Mouse (Mus musculus) kidney, adult 9 months (tissue): ENCODE data around the gene Zfp362.

Experiments used
- DNase-seq: peaks from one replicate; pipeline ENCODE4 v3.0.0; 2022

The Zfp362 gene

DNA sequence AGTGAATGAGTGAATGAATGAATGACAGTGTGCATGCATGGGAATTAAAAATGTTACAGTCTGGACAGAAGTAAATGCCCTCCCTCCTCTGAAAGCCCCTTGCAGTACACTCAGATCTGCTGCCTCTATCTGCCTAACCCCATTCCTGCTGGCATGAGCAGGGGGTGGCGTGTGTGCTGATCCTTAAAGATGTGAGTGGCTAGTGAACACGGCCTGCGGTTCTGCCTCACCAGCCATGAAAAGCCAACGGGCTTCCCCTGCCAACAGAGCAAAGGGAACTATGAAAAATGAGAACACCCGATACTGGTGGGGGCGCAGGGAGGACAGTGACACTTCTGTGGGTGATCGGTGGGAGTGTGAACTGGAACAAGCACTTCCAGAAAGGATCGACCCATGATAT lies 9.1 kb downstream of the Zfp362 start:
- peak; percentile 40 for DNase-seq

DNA sequence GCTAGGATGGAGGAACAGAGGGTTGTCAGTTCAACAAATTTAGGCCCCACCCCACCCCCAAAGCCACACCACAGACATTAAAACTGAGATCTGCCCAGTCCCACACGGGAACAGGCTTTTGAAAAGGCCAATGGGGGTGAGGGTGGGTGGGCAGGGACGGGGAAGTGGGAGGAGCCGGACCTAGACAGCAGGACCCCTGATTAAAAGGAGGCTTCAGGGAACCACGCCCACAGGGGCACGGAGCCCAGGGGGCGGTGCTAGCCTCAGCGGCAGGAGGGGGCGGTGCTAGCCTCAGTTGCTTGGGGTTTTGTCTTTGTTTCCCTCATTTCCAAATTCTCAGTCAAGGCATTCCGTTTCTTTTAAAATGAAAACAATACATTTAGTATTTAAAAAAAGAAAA lies 10.2 kb downstream of the Zfp362 start:
- no peak for DNase-seq

DNA sequence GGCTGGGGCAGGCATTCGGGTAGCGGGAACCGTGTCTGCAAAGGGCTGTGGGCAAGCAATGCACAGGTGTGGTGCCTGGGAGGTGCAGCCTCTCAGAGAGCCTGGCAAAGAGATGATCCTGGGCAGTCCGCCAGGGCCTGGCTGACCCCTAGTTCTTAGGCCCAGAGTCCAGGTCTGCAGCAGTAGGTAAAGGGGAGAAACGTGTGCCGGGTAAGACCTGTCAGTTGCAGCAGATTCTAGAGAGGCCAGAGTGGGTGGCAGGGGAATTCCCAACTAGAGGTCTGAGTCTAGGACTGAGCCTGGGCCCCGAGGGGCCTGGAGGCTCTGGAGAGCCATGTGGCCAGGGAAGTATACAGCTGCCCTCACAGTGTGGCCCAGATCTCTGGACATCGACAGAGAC lies 11.6 kb downstream of the Zfp362 start:
- DNase-seq, result peak; percentile 95

DNA sequence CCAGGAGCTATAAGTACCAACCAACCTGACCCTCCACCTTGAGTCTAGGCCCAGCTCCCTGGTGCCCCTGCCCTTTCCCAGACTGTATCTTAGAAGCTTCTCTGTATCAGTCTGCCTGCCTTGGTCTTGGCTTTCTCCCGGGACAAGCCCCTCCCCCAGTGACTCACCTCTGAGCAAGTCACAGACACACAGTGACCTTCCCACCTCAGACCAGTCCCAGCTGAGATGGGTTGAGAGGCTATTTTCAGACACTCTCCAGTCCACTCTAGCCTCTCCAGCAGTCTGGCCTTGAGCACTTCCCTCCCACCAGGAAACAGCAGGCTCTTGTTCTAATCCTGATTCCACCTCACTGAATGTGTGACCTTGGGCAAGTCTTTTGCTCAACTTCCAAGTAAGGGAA lies 12.1 kb downstream of the Zfp362 start:
- DNase-seq, result no peak

DNA sequence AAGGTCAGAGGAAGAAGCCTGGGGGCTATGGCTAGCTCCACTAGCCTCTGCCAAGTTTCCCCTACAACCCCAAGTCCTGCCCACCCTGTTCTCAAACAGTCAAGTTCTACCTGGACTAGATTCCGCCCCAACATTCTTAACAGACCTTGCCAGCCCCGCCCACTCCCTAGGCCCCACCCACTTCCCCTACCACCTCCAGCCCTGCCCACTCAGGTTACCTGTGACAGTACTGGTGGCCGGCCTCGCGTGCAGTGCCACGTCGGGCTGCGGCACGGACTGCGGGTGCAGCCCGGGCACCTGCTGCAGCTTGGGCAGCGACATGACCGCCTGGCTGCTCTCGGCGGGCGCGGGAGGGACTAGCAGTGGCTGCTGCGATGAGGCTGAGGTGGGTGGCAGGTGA lies 16.2 kb downstream of the Zfp362 start:
- DNase-seq, result peak; percentile 57

DNA sequence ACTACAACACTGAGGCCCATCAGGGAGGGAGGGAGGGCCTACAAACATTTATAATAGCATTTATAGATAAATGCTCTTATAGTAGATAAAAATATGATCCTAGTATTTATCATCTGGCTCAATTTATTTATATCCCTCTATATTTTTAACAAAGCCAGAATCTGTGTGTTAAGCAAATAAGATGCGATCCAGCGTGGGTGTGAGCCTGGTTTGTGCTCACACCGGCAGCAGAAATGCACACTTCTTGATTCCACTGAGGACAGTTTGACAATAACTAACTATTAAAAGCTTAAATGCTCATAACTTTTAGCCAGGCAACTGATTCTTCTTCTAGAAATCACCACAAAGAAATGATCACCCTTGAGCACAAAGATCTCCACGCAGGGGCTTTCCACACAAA lies 17.7 kb downstream of the Zfp362 start:
- DNase-seq, result no peak

DNA sequence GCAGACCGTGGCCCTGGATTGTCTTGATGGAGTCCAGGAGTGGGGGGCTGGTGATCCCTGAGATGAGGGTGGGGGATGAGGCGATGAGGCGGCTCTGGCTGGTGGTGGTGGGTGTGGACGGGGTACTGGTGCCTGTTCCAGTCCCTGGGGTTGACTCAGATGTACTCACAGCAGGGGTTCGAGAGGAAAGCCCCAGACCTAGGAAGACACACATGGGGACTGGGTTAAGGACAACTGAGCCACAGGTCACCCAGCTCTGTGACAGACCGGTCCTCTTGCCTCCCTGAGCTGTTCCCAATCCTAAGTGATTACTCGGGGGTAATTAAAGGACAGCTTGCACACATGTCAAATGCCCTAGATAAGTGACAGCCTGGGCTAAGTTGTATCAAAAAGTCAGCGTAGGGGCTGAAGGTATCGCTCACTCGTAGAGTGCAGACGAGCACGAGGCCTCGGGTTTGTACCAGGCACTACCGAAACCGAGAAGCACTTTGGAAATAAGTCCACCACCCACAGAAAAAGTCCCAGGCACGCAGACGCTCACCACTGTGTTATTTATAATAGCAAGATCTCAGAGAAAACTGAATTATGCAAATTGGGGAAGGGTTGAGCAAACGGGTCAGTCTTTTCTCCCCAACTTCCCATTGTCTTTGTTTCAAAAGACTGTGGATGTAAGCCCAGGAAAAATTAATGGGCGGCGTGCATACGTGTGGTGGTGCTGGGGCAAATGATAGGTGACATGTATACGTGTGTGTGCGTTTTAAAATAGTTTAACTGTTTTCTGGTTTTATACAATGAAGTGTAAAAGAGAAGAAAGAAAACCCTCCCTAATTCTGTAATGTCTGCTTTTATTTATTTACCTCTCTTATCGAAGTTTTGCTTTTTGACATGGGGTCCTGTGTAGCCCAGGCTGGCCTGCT lies 18.6 kb downstream of the Zfp362 start:
- no peak for DNase-seq

DNA sequence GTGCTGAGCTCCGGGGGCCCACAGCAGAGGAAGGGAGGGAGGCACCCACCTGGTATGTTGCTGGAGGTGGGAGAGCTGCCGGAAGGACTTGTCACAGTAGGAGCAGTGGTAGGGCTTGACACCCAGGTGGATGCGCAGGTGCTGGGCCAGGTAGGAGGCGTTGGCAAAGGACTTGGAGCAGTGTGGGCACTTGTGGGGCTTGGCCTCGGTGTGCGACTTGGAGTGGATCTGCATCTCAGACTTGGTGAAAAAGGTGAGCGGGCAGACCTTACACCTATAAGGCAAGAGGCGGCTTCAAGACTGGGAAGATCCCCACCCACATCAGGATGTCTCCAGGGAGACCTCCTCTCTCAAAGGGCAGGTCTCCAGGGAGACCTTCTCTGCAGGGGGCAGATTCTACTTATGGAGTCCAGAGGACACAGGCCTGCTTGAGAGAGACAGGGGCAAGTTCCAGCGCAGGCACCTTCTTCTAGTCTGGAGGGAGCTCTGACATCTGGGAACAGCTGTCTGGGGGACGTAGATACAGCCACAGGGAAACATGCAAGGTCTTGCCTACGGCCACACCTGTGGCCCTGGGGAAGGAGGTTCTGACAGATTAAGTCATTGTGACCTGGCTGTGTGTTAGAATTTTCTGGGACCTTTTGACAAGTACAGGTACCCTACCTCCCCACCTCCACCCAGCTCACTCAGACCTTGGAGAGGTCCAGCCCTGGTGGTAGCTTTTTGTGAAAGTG lies 19.8 kb downstream of the Zfp362 start:
- no peak for DNase-seq

DNA sequence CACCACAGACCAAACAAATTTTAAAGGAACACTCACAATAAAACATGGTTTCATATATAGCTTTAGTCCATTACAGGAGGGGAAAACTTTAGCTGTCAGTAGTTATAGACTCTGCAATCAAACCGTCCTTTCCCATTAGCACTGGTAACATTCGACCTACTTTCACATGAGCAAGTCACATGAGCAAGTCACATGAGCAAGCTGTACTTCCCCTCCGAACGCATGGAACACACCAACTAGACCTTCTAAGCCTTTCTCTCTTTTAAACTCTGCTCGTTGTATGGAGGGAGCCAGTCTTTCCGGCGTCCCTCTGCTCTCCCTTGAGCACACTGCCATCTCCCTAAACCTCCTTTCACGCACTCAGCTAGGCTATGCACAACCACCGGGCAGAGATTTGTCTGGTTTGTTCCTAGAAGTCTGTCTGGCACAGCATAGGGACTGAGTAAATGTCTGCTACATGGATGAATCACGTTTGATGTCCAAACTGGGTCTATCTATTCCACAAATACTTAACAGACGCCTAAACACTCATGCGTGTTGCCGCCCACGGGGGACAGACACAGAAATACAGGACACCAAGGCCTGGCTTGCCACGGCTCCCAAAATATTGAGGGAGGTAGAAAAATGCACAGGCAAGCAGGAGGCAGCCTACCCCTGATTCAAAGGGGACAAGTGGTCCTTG lies 20.8 kb downstream of the Zfp362 start:
- no peak for DNase-seq

DNA sequence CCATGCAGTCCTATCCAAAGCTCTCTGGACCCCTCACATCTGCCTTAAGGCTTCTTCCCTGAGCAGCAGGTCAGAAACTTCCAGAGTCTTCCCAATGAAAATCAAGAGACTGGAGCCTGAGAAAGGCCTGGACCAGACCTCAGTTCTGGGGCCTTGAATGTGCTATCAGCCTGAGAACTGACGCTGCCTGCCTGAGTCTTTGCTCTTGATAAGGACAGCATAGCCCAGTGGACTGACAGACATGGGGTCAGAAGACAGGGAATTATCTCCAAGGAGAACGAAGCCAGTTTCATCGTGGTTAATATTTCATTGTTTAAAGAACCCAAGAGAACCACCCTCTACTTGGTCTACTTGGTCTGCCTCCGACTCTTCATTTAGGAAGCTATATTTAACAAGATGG lies 23.2 kb downstream of the Zfp362 start:
- DNase-seq, result no peak

DNA sequence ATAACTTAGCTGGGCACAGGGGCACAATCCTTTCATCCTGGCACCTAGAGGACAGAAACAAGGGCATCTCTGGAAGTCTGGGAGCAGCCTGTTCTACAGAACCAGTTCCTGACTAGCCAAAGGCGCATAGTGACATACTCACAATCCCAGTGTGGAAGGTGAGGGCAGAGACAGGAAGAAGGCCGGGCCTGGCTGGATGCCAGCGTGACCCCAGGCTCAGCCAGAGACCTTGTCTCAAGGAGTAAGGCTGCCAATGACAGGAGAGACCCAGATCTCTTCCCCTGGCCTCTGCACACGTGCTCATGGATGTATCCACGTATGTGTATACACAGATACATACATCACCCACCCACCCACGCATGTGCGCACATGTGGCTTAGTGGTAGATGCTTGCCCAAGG lies 23.8 kb downstream of the Zfp362 start:
- DNase-seq, result no peak

DNA sequence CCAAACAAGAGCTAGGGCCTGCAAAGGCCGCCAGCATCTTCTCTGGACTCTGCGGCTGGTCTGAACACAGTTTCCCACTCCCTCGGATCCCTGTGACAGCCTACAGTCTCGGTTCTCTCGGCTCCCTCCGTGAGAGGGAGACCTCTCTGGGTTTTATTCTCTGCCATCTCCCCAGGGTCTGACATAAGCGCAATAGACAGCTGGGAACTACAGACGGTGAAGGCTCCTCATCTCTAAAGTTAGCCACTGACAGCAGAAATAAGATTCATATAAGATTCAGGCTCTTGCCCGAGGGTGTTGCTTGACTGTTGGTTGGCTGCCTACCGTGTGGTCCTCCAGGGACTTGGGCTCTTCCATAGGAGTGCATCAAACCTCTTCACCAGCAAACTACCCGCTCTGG lies 28.3 kb downstream of the Zfp362 start:
- DNase-seq, result no peak

DNA sequence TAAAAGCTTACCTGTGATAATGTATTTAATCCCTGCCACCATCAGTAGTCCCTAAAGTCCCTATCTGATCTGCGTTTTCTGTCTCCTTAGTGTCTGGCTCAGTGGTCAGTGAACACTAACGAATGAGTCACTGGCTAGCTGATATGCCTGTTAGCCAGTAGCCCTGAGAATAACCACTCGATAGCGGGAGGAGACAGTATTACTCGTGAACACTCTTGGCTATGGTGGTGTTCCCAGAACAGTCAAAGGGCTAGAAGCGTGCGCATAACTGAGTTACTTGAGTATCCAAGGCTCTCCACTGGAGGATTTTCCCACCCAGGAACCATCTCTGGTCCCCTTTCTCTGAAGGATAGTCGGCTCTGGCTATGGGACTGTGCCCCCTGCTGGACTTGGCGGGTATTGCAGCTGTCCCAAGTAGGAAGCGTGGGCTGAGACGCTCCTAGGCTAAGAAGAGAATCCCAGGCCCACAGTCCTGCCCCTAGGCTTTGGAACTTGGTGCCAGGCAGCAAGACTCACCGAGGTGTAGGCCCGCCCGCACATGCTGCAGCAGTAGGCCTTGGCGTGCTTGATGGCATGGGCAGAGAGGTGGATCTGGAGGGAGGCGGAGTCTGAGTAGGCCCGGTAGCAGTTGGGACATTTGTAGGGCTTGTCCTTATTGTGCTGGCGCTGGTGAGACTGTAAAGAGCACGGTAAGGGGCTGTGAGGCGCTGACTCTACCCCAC lies 29.1 kb downstream of the Zfp362 start:
- DNase-seq, result peak; percentile 76

DNA sequence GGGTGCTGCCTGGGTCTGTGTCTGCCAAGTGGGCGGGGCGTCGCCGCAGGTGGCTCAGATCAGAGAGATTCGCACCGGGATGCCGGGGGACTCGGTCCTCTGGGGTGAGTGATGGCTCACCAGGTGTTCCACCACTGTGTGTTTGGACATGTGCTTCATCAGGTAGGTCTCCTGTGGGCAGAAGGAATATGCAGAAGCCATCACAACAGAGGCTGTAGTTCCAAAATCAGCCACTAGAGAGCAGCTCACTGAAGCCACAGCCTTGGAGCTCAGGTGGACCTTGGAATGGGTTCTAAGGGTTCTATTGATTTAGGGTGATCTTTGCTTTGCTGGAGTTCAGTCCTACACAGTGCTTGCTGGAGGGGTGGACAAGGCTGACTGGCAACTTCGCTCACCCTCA lies 31.4 kb downstream of the Zfp362 start:
- peak; percentile 76 for DNase-seq

DNA sequence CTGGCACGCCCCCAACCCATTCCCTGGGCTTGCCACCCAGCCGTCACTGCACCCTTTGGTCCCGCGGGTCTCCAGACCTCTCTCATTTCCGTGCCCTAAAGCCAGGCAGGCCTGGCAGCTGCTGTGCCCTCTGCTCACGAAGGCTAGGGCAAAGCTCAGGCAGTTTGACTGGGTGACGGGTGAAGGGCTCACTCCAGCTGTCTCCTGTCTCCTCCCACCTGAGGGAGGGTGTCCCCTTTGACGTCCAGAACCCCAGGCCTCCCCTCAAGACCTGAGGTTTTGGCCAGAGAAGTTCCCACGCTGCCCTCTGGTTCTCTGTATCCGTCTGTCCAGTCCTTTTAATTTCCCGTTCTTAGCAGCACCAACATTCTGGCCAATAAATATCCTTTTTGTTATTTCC lies 32.0 kb downstream of the Zfp362 start:
- no peak for DNase-seq

DNA sequence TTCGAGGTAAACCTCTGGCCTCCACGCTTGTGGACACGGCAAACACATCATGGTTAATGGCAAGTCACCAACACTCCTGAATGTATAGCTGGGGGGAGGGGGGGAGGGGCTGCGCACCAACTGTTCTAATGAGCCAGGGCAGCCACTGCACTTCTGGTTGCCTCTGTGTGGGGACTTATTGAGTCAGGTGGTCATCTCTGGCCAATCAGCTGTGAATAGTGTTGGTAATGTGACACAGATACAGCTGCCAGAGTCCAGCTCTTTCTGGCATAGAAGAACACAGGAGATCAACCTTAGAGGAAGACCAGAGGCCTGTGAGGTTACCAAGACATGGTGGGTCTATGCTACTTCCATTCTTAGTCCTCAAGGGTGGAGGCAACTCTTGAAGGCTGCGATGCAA lies 35.1 kb downstream of the Zfp362 start:
- no peak for DNase-seq

DNA sequence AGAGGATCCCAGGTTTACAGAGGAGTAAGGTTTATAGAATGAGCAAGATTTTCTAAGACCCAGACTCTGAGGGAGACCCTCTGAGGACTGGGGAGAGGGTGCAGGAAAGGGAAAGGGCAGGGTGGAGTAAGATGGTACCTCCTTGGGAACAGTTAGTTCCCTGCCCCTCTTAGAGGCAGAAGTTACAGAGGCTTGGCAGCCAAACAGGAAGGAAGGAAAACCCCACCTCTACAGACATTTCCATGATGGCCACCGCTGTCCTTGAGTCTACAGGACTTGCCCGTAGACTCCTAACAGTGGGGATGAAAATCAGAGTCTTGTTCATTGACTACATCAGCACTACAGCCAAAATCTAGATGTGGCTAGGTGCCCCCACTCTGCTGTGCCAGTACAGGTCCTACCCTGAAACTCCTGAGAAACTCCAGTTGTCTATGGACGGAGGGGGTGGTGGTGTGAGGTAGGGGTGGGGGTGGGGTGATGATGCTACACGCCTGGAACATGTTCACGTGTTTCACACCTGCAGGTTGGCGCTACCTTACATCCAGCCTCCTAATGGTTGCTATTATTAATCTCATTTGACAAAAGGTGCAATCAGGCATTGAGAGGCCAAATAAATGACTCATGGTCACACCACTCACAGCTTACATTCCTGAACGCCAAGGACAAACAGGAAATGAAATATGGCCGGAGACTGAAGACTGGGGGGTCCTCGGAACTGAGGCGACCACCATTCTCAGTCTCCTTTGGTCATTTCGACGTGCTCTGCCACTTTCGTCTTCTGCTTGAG lies 36.1 kb downstream of the Zfp362 start:
- DNase-seq, result no peak

DNA sequence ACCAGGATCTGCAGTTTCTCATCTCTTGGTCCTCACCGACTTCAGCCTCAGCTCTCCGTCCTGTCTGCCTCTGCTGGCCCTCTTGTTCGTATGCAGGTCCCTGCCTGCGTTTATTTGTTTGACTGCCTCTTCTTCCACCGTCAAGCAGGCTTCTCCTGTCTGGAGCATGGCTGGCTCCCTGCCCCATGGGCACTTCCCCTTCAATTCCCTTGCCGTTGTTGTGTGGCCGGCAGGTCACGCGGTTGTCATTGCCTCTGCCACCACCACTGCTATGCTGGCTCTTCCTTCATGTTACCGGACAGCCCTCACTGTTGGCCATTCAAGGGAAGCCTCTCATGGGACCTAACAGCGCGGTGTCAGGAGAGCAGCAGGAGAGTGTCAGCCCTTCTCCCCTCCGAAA lies 37.7 kb downstream of the Zfp362 start:
- no peak for DNase-seq

DNA sequence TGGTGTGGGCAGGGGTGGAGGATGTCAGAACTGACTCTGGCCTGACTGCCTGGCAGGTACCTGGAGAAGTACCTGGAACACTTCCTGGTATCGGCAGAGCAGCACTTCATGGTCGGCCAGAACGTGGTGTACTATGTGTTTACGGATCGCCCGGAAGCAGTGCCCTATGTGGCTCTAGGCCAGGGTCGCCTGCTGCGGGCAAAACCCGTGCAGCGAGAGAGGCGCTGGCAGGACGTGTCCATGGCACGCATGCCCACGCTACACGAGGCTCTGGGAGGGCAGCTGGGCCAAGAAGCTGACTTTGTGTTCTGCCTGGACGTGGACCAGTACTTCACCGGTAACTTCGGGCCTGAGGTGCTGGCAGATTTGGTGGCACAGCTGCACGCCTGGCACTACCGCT lies 38.9 kb downstream of the Zfp362 start:
- no peak for DNase-seq

DNA sequence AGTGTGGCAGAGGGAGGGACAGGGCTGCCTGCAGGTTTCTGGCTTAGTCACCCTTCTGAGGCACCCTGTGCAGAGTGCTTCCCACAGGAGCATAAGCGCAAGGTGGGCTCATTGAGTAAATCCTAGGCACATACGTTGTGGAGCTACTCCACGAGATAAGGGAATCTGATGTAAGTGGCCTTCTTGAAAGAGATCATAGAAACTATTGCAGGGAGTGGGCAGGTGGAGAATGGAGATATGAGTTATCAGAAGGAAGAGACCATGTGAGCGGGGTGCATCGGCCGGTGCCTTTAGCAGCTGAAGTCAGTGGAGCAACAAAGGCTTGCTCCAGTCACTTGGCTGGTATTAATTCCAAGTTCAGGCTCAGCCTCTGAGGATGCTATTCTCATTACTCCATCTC lies 45.8 kb downstream of the Zfp362 start:
- DNase-seq, result no peak

DNA sequence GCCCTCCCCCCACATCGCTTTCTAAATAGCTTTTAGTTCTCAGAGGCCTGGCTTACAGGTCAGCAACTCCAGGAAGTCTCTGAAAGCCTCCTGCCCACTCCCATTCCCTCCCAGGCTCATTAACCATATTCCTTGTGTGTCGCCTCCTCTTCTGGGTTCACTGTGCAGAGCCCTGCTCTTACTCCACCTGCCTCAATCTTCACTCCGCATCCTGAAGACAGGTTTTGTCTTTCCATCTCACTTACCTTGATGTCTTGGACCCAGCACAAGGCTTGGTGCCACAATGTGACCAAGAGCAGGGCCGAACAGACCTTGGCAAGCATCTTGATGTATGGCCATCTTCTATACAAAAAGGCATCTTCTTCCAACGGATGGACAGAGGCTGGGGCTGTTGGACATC lies 46.6 kb downstream of the Zfp362 start:
- no peak for DNase-seq

DNA sequence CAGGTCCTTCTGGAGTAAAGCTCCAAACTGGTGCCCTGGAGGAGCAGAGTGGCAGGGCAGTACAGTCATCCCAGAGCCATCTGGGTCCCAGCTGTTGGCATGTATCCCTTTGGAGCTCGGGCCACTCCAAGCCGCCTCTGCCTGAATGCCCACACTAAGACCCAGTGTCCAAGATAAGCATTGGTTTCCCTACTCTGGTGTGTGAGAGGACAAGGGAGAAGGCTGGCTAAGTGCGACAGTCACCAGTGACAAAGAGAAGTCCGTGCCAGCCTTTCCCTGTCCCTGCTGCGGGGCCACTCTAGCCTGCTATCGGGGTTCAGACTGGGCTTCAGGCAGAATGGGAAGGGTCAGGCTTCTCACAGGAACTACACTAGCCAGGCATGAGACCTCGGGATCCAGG lies 49.9 kb downstream of the Zfp362 start:
- DNase-seq, result no peak
